Mouse (Mus musculus): ENCODE measurements at regions not wholly inside any gene's neighbourhood (a gene's known extent, or its start where the extent isn't known, plus 50 kb on each side); places are given as distances from the start of the nearest gene placed in this dataset.

DNA sequence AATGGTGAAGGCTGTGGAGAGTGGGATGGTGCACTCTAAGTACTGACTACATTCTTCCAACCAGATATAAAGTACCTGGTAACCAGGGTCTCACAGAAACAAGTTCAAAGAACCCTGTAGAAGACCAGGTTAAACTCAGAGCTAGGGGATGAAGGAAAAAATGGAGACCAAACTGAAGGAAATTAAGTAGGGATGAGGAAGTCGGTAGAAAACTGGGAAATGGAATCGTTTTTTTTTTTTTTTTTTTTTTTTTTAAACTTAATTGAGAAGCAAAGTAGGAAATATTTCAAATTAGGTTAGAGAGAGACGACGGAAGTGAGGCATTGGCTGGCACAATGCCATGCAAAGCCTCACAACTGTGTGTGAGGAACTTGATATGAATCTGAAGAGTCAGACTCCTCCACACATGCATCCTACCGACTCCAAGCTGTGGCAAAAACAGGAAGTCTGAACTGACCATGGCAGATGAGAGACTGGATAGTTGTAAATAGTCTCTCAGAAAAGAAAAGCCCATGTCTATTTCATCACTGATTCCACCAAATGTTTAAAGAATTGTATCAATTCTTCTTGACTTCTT is 194.2 kb downstream of the Etnk1 start:
- no peak overlapping the region for H3K4me3 ChIP-seq (ENCODE audit: low read depth, low read length)
- no peaks in the 10 kb centered on the region for H3K27me3 ChIP-seq (ENCODE audit: control insufficient read depth, insufficient read depth, low read length)
- no peaks in the 10 kb centered on the region for H3K4me1 ChIP-seq (ENCODE audit: control insufficient read depth, insufficient read depth, low read length)
- no peak overlapping the region for H3K9ac ChIP-seq (replicated peaks; ENCODE audit: low read depth, low read length)
- H3K4me2 ChIP-seq (replicated peaks; ENCODE audit: low read depth, low read length) = no peak overlapping the region
- no peak for ATAC-seq (ENCODE audit: insufficient number of reproducible peaks, insufficient read depth, low FRiP score, low read depth)
- H3K9me3 ChIP-seq (ENCODE audit: control insufficient read depth, low read depth, low read length) = no peaks in the 10 kb centered on the region
- H3K27ac ChIP-seq (ENCODE audit: low read length) = no peak overlapping the region
- WGBS = 57% methylated on average over 5 of the region's 5 CpGs
- no peaks in the 10 kb centered on the region for H3K36me3 ChIP-seq (ENCODE audit: control insufficient read depth, insufficient read depth, low read length)

DNA sequence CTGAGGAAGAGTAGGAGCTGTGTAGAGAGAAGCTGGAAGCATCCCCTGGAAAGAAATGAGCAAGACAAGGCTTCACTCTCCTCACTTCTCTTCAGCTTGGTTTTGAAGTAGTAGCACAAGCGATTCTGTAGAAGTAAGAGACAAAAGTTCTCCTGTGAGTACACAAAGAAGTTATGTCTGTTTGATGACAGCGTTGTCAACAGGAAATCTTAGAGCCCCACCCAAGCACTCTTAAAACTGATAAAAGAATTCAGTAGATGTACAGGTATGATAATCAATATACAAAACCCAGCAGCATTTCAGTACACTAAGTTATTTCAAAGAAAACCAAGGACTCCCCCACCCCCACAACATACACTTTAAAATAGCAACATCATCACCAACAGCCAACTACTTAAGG is 194.9 kb downstream of the Etnk1 start:
- Histone ChIP-seq H3K9ac (replicated peaks; ENCODE audit: low read depth, low read length) (no peak overlapping the region), H3K9me3 (ENCODE audit: control insufficient read depth, low read depth, low read length) (no peaks in the 10 kb centered on the region), H3K4me2 (replicated peaks; ENCODE audit: low read depth, low read length) (no peak overlapping the region), H3K36me3 (ENCODE audit: control insufficient read depth, insufficient read depth, low read length) (no peaks in the 10 kb centered on the region), H3K27me3 (ENCODE audit: control insufficient read depth, insufficient read depth, low read length) (no peaks in the 10 kb centered on the region), H3K27ac (ENCODE audit: low read length) (no peak overlapping the region), H3K4me3 (ENCODE audit: low read depth, low read length) (no peak overlapping the region), H3K4me1 (ENCODE audit: control insufficient read depth, insufficient read depth, low read length) (no peaks in the 10 kb centered on the region)
- no peak for ATAC-seq (ENCODE audit: insufficient number of reproducible peaks, insufficient read depth, low FRiP score, low read depth)
- 89% methylated on average over 2 of the region's 2 CpGs for WGBS

DNA sequence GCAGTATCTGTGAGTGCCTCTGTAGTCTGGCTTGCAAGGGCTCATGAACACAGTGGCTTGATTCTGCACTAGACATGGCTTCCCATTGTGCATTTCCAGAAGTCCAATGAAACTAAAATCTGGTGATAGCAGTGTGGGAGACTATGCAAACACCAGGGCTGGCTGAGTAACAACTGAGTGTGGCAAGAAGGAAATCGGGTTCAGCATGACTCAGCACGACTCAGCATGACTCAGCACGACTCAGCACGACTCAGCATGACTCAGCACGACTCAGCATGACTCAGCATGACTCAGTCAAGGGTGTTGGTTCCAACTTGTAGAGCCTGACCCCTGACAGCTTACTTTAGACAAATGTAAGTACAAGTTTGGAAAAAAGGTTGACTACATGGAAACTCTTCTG is 198.8 kb downstream of the Etnk1 start:
- ATAC-seq (ENCODE audit: insufficient number of reproducible peaks, insufficient read depth, low FRiP score, low read depth) = no peak
- Histone ChIP-seq H3K9ac (replicated peaks; ENCODE audit: low read depth, low read length) (no peak overlapping the region), H3K27ac (ENCODE audit: low read length) (no peak overlapping the region)

DNA sequence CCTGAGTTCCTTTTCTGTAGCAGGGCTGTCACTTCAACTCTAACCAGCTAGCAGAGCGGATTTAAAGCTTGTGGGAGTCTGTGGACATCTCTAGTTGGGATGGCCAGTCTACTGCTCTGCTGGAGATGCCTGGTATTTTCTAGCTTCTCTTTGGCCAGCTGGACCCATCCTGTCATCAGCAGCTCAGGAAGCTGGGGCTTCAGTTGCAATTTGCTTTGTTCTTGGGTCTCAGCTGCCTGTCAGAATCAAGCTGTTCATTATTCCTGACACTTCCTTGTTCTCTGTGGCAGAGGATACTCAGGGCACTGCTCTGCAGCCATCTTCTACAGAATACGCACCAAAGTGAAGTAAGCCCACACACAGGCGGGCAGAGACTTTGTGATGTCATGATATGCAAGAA is 200.8 kb downstream of the Etnk1 start:
- Histone ChIP-seq H3K9me3 (ENCODE audit: control insufficient read depth, low read depth, low read length) (no peaks in the 10 kb centered on the region), H3K27me3 (ENCODE audit: control insufficient read depth, insufficient read depth, low read length) (no peaks in the 10 kb centered on the region), H3K4me1 (ENCODE audit: control insufficient read depth, insufficient read depth, low read length) (no peaks in the 10 kb centered on the region), H3K9ac (replicated peaks; ENCODE audit: low read depth, low read length) (no peak overlapping the region), H3K4me2 (replicated peaks; ENCODE audit: low read depth, low read length) (no peak overlapping the region), H3K4me3 (ENCODE audit: low read depth, low read length) (no peak overlapping the region), H3K36me3 (ENCODE audit: control insufficient read depth, insufficient read depth, low read length) (no peaks in the 10 kb centered on the region), H3K27ac (ENCODE audit: low read length) (no peak overlapping the region)
- ATAC-seq (ENCODE audit: insufficient number of reproducible peaks, insufficient read depth, low FRiP score, low read depth) = no peak
- 65% methylated on average over 3 of the region's 3 CpGs for WGBS

More for the DNA sequence above, 198.8 kb downstream of the Etnk1 start:
- Histone ChIP-seq H3K4me1 (ENCODE audit: control insufficient read depth, insufficient read depth, low read length) (no peaks in the 10 kb centered on the region), H3K9me3 (ENCODE audit: control insufficient read depth, low read depth, low read length) (no peaks in the 10 kb centered on the region), H3K4me3 (ENCODE audit: low read depth, low read length) (no peak overlapping the region), H3K4me2 (replicated peaks; ENCODE audit: low read depth, low read length) (no peak overlapping the region), H3K27me3 (ENCODE audit: control insufficient read depth, insufficient read depth, low read length) (no peaks in the 10 kb centered on the region), H3K36me3 (ENCODE audit: control insufficient read depth, insufficient read depth, low read length) (no peaks in the 10 kb centered on the region)
- WGBS = 93% methylated on average over 5 of the region's 5 CpGs

DNA sequence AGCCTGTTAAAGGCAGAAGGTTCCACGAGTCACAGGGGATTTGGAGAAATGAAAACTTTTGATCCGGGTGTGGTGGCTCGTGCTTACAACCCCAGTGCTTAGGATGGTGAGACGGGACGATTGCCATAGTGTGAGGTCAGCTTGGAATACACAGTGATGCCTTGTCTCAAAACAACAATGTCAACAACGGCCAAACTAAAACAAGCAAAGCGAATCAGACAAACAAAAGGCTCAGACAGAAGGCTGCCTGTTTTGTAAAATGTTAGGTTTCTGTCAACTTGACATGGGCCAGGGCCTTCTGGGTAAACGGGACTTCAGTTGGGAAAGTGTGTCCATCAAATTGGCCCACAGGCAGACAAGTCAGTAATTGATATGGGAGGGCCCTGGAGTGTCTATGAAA is 201.6 kb downstream of the Etnk1 start:
- no peak for ATAC-seq (ENCODE audit: insufficient number of reproducible peaks, insufficient read depth, low FRiP score, low read depth)
- 55% methylated on average over 8 of the region's 8 CpGs for WGBS

DNA sequence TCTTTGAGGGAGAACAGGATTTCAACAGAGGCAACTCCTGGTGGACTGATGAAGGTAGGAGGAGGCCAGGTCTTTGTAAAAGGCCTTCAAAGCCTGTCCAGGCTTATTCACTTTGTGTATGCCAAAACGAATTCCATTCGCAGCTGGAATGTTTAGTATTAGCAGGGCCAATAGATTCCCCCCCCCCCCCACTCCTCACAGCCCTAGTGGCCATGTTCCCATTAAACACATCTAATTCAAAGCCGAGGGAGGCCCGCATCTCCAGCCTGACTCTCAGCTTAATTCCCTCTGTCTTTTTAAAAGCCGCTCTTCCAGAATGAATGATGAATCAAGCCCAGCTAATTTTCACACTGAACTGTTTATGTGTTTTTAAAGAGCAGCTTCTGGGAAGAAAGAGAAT is 205.5 kb downstream of the Etnk1 start:
- no peak overlapping the region for H3K9ac ChIP-seq (replicated peaks; ENCODE audit: low read depth, low read length)
- 36% methylated on average over 5 of the region's 5 CpGs for WGBS

More for the DNA sequence above, 201.6 kb downstream of the Etnk1 start:
- Histone ChIP-seq H3K36me3 (ENCODE audit: control insufficient read depth, insufficient read depth, low read length) (no peaks in the 10 kb centered on the region), H3K4me3 (ENCODE audit: low read depth, low read length) (no peak overlapping the region), H3K9ac (replicated peaks; ENCODE audit: low read depth, low read length) (no peak overlapping the region), H3K9me3 (ENCODE audit: control insufficient read depth, low read depth, low read length) (no peaks in the 10 kb centered on the region), H3K27ac (ENCODE audit: low read length) (no peak overlapping the region), H3K27me3 (ENCODE audit: control insufficient read depth, insufficient read depth, low read length) (no peaks in the 10 kb centered on the region), H3K4me1 (ENCODE audit: control insufficient read depth, insufficient read depth, low read length) (no peaks in the 10 kb centered on the region), H3K4me2 (replicated peaks; ENCODE audit: low read depth, low read length) (no peak overlapping the region)

DNA sequence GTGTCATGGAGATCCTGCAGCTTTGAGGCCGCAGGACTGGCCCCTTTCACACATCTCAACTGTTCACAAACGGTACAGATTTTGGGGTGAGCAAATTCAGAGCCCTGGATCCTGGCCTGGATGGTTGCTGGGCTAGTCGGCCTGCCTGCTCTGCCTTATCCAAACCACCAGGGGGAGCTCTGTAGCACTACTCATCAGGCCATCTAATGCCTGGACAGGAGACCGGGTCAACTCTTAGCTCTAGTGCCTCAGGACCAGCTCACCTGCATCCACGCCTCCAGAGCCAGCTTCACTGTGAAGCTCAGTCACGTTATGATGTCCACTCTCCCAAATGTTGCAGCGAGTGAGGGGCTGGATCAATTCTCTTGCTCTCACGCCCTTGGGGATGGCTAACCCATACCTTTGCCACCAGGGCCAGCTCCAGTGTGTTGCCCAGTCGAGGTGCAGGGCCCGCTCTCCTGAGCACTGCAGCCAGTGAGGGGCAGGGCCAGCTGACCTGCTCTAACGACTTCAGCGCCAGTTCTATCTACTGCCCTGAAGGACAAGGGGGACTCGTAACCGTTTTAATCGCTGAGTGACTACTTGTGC is 206.8 kb downstream of the Etnk1 start:
- 57% methylated on average over 15 of the region's 15 CpGs for WGBS
- ATAC-seq (ENCODE audit: insufficient number of reproducible peaks, insufficient read depth, low FRiP score, low read depth) = 0 out of 2 replicates have a peak, but pooled peaks have one; percentile 76

More for the DNA sequence above, 205.5 kb downstream of the Etnk1 start:
- no peaks in the 10 kb centered on the region; the same call in none of the 2 replicates for H3K4me1 ChIP-seq (ENCODE audit: control insufficient read depth, insufficient read depth, low read length)
- H3K27ac ChIP-seq (ENCODE audit: low read length) = no peak overlapping the region
- ATAC-seq (ENCODE audit: insufficient number of reproducible peaks, insufficient read depth, low FRiP score, low read depth) = no peak
- H3K27me3 ChIP-seq (ENCODE audit: control insufficient read depth, insufficient read depth, low read length) = no peaks in the 10 kb centered on the region
- H3K4me2 ChIP-seq (replicated peaks; ENCODE audit: low read depth, low read length) = no peak overlapping the region
- H3K4me3 ChIP-seq (ENCODE audit: low read depth, low read length) = no peak overlapping the region
- no peaks in the 10 kb centered on the region for H3K36me3 ChIP-seq (ENCODE audit: control insufficient read depth, insufficient read depth, low read length)
- no peaks in the 10 kb centered on the region for H3K9me3 ChIP-seq (ENCODE audit: control insufficient read depth, low read depth, low read length)

DNA sequence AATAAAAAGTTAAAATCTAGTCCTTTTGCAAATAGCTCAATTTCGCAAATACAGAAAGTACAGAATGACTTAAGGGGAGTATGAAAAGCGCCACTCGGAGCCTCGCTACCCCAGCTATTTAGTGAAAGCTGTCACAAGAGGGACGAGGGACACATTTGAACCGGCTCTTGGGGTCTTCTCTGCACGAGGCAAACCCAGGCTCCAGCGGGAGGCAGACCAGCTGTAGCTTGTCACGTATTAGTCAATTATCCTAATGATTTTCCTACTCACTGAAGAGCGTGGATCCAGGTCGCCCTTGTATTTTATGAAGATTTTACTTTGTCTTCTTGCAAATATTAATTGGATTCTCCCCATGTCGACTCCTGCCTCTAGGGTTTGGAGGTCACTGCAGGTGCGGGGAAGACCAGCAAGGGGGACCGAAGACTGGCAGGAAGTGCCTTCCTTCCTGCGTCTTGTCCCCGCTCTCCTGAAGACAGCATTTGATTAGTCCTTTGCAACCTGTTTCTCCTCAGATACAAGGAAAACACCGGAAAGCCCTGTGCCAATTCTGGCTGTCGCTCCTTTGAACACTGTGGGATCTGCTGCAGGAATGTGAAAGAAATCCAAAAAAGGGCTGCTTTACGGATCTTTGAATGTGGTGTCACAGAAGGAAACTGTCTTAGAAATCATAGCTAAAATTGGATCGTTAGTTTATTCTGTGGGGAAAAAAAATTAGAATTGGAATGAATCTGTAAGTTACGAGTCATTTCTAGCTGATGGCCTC is 209.1 kb downstream of the Etnk1 start:
- H3K4me3 ChIP-seq (ENCODE audit: low read depth, low read length) = no peak overlapping the region
- no peak overlapping the region for H3K9ac ChIP-seq (replicated peaks; ENCODE audit: low read depth, low read length)
- no peak overlapping the region for H3K4me2 ChIP-seq (replicated peaks; ENCODE audit: low read depth, low read length)
- H3K27me3 ChIP-seq (ENCODE audit: control insufficient read depth, insufficient read depth, low read length) = no peaks in the 10 kb centered on the region
- no peak overlapping the region for H3K27ac ChIP-seq (ENCODE audit: low read length)
- H3K36me3 ChIP-seq (ENCODE audit: control insufficient read depth, insufficient read depth, low read length) = no peaks in the 10 kb centered on the region
- no peaks in the 10 kb centered on the region for H3K9me3 ChIP-seq (ENCODE audit: control insufficient read depth, low read depth, low read length)
- no peaks in the 10 kb centered on the region; the same call in none of the 2 replicates for H3K4me1 ChIP-seq (ENCODE audit: control insufficient read depth, insufficient read depth, low read length)
- WGBS = 62% methylated on average over 21 of the region's 21 CpGs
- ATAC-seq (ENCODE audit: insufficient number of reproducible peaks, insufficient read depth, low FRiP score, low read depth) = no peak

More for the DNA sequence above, 206.8 kb downstream of the Etnk1 start:
- H3K36me3 ChIP-seq (ENCODE audit: control insufficient read depth, insufficient read depth, low read length) = no peaks in the 10 kb centered on the region
- H3K27me3 ChIP-seq (ENCODE audit: control insufficient read depth, insufficient read depth, low read length) = no peaks in the 10 kb centered on the region
- no peak overlapping the region for H3K9ac ChIP-seq (replicated peaks; ENCODE audit: low read depth, low read length)
- no peaks in the 10 kb centered on the region; the same call in none of the 2 replicates for H3K4me1 ChIP-seq (ENCODE audit: control insufficient read depth, insufficient read depth, low read length)
- H3K27ac ChIP-seq (ENCODE audit: low read length) = no peak overlapping the region
- no peaks in the 10 kb centered on the region for H3K9me3 ChIP-seq (ENCODE audit: control insufficient read depth, low read depth, low read length)
- no peak overlapping the region for H3K4me2 ChIP-seq (replicated peaks; ENCODE audit: low read depth, low read length)
- no peak overlapping the region for H3K4me3 ChIP-seq (ENCODE audit: low read depth, low read length)
